Mouse (Mus musculus) forebrain, embryonic 10.5 days (tissue): Measurements from ENCODE around the gene Tas1r3. TPM values are rescaled to one million over a fixed set of nuclear protein-coding genes. Genes with fewer than 3 reads are reported as not detected.

Experiments used
- DNase-seq: peaks from one replicate; pipeline ENCODE4 v3.0.0-alpha.2; 2017; ENCODE audit warnings: low spot score; ENCODE audit errors: extremely low spot score
- H3K27ac ChIP-seq: fragments of 300-500 bp; sonication (generic); 2 replicates; pipeline ENCODE4 v1.5.1; 2016; ENCODE audit warnings: mild to moderate bottlenecking
- H3K27me3 ChIP-seq: fragments of 300-500 bp; sonication (generic); 2 replicates; pipeline ENCODE4 v1.6.1; 2016; ENCODE audit warnings: mild to moderate bottlenecking; ENCODE audit not compliant: poor library complexity, severe bottlenecking
- H3K36me3 ChIP-seq: fragments of 300-500 bp; sonication (generic); replicated peaks from 2 replicates; pipeline ENCODE4 v1.6.1; 2016; ENCODE audit warnings: mild to moderate bottlenecking, moderate library complexity
- H3K4me1 ChIP-seq: fragments of 300-500 bp; sonication (generic); 2 replicates; pipeline ENCODE4 v1.6.1; 2016
- H3K4me3 ChIP-seq: fragments of 300-500 bp; sonication (generic); 2 replicates; pipeline ENCODE4 v1.5.1; 2016; ENCODE audit warnings: mild to moderate bottlenecking, moderate library complexity
- H3K9me3 ChIP-seq: fragments of 300-500 bp; sonication (generic); 2 replicates; pipeline ENCODE4 v1.6.1; 2016; ENCODE audit warnings: mild to moderate bottlenecking, moderate library complexity
- WGBS: fragments of 180-500 bp; shearing (Covaris S2); methylation state at CpG from one replicate; pipeline ENCODE4 v1.1.7; 2016; 5-methylcytosine and 5-hydroxymethylcytosine counted together
- polyA plus RNA-seq: library from polyadenylated mRNA; unstranded; fragments of >200 nt; fragmentation: Nextera tagmentation; extraction: Ambion mirVana; gene quantifications from 2 replicates; pipeline ENCODE4 v1.2.1, GENCODE M21; 2016

The Tas1r3 gene
- polyA plus RNA-seq, 1 experiment from 2014 or later, result 0.12 TPM

DNA sequence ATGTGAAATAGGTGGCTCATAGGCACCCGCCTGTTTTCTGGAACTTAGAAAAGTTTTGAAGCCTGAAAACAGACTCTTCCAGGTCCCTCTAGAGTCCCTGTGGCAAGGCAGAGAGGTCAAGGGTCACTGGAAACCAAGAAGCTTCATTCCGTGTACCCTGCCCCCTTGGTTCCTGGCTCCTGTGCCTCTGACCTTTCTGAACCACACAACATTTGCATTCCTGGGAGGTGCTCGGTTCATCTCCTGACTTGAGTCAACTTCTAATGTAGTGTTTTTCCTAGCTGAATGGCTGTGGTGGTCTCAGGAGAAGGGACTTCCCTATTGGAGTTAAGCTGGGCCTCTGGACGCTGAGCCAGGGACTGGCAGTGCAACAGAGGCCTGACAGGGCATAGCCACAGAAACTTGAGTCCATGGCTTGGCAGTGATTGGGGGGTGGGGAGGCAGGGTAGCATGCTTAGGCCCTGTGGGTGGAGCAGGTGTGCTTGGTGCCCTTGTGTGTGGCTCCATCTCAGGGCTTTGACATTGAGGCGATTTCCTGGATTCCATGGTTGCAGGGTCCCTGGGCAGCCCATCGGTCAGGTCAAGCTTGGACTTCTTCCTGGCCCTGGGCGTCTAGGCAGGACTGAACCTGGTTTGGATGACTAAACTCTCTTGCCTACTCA, 14.6 kb downstream of the Tas1r3 start:
- peaks cover 40% of the 10 kb centered on the region for H3K4me1 ChIP-seq
- WGBS, result 58% methylated on average over 7 of the region's 7 CpGs
- DNase-seq, result no peak
- peak overlapping the region; percentile 88 for H3K4me3 ChIP-seq
- no peaks in the 10 kb centered on the region for H3K9me3 ChIP-seq
- H3K36me3 ChIP-seq, result peaks cover 30% of the 10 kb centered on the region
- peak overlapping the region; percentile 90 for H3K27ac ChIP-seq
- H3K27me3 ChIP-seq, result no peaks in the 10 kb centered on the region

DNA sequence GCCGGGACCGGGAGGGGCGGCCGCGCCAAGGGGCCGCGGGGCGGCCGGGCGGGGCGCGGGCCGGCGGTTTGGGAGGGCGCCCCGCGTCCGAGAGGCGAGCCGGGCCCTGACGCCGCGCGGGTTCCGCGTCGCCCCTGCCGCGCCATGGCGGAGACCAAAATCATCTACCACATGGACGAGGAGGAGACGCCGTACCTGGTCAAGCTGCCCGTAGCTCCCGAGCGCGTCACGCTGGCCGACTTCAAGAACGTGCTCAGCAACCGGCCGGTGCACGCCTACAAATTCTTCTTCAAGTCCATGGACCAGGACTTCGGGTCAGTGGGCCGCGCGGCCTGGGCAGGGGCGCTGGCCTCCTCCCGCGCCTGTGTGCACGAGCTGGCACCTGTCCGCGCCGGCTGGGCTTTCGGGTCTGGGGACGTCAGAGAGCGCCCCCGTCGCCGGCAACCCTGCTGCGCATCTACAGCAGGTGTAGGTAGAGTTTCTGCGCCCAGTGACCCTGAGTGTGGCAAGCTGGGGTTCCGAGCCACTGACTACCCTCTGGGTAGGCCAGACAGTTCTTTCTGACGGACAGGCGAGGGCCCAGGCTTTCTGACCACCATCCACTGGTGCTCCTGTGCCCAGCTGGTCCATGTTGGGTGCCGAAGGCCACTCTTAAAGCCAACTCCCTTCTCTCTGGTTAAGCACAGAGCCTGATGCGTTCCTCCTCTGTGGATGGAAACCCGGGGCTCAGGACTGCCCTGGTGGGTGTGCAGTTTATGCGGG, 15.4 kb downstream of the Tas1r3 start:
- peaks cover 40% of the 10 kb centered on the region for H3K4me1 ChIP-seq
- H3K4me3 ChIP-seq, result peak overlapping the region; percentile 88
- H3K36me3 ChIP-seq, result peaks cover 30% of the 10 kb centered on the region
- 2% methylated on average over 69 of the region's 69 CpGs for WGBS
- H3K27me3 ChIP-seq, result peaks cover 1% of the 10 kb centered on the region
- DNase-seq, result peak; percentile 63
- H3K9me3 ChIP-seq, result no peaks in the 10 kb centered on the region
- H3K27ac ChIP-seq, result peak overlapping the region; percentile 90

- H3K27me3 ChIP-seq, result peaks cover 9% of the 10 kb centered on the region
- peak; percentile 90 for DNase-seq
- H3K9me3 ChIP-seq, result no peaks in the 10 kb centered on the region
- 2% methylated on average over 65 of the region's 65 CpGs for WGBS
- H3K4me1 ChIP-seq, result peaks cover 40% of the 10 kb centered on the region
- peak within 1 kb of the TSS; percentile 88 for H3K4me3 ChIP-seq
- peaks cover 33% of the 10 kb centered on the region for H3K36me3 ChIP-seq
- H3K27ac ChIP-seq, result peak within 1 kb of the TSS; percentile 90
Measured at GRCm38 (mm10) chr4:155846871-155847578, 16.1 kb downstream of the Tas1r3 start, which contains the start of gene Dvl1. Dvl1 (plus strand) TSS chr4:155847402.

GRCm38 (mm10) chr4:155843231-155843630, 19.9 kb downstream of the Tas1r3 start:
- Histone ChIP-seq H3K27me3 (peaks cover 30% of the 10 kb centered on the region), H3K9me3 (no peaks in the 10 kb centered on the region), H3K27ac (no peak overlapping the region), H3K36me3 (peaks cover 24% of the 10 kb centered on the region), H3K4me1 (peaks cover 52% of the 10 kb centered on the region), H3K4me3 (no peak overlapping the region)
- 91% methylated on average over 5 of the region's 5 CpGs for WGBS
- no peak for DNase-seq

- no peak for DNase-seq
- Histone ChIP-seq H3K27ac (0 out of 2 replicates have a peak overlapping the region, but pooled peaks have one; percentile 73), H3K9me3 (no peaks in the 10 kb centered on the region; the same call in 1 of the 2 replicates), H3K4me1 (peaks cover 48% of the 10 kb centered on the region), H3K27me3 (peaks cover 30% of the 10 kb centered on the region), H3K4me3 (peak overlapping the region; percentile 56), H3K36me3 (peaks cover 24% of the 10 kb centered on the region)
- 35% methylated on average over 38 of the region's 38 CpGs for WGBS
Measured at GRCm38 (mm10) chr4:155841651-155842270, 21.4 kb downstream of the Tas1r3 start.

- H3K4me1 ChIP-seq, result peaks cover 42% of the 10 kb centered on the region
- DNase-seq, result peak; percentile 55
- peak overlapping the region; percentile 56 for H3K4me3 ChIP-seq
- under 1% methylated on average over 32 of the region's 32 CpGs for WGBS
- no peaks in the 10 kb centered on the region; the same call in 1 of the 2 replicates for H3K9me3 ChIP-seq
- peaks cover 30% of the 10 kb centered on the region for H3K27me3 ChIP-seq
- H3K27ac ChIP-seq, result peak overlapping the region; percentile 73
- peaks cover 24% of the 10 kb centered on the region for H3K36me3 ChIP-seq
Measured at GRCm38 (mm10) chr4:155841003-155841454, 22.1 kb downstream of the Tas1r3 start.

DNA sequence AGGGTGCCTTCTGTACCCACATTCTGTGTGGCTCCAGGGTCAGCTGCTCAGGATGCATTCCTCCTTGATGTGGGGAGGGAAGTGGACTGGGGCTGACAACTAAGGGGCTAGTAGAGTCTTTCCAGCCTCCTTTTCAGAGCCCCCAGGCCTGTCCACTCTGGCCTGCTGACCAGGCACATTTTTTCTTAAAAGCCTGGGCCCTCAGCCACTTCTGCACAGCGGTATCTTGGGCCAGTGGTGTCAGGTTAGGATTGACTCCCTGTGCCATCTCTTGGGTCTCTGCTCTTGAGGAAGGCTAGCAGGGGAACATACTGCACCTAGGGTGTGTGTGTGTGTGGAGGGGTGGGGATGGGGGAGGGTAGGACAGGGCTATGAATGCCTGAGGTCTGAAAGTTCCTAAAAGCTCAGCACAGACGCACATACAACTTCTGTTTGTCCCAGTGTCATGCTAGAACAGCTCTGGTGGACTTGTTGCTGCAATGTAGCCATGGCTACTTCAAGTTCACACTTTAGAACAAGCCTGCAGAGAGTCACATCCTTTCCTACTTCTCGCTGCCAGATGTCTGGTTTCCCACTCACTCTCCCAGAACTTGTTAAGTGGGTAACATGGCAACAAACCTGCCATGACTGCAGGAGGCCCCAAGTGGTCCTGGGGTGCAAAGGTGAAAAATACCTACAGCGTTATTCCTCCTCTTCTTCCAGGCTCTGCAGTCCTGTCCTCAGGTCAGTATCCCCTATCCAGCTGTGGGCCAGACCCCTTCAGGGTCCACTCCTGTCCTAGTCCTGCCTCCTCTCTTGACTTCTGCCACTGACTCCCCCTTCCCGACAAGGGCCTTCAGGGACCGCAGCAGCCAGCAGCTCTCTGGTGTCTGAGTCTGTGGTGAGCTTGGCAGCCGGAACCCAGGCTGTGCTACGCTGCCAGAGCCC, 22.8 kb downstream of the Tas1r3 start:
- Histone ChIP-seq H3K27ac (peak overlapping the region; percentile 85), H3K4me1 (peaks cover 42% of the 10 kb centered on the region), H3K4me3 (peak overlapping the region; percentile 56), H3K36me3 (peaks cover 24% of the 10 kb centered on the region), H3K27me3 (peaks cover 30% of the 10 kb centered on the region), H3K9me3 (no peaks in the 10 kb centered on the region; the same call in 1 of the 2 replicates)
- WGBS, result 7% methylated on average over 8 of the region's 8 CpGs
- no peak for DNase-seq

DNA sequence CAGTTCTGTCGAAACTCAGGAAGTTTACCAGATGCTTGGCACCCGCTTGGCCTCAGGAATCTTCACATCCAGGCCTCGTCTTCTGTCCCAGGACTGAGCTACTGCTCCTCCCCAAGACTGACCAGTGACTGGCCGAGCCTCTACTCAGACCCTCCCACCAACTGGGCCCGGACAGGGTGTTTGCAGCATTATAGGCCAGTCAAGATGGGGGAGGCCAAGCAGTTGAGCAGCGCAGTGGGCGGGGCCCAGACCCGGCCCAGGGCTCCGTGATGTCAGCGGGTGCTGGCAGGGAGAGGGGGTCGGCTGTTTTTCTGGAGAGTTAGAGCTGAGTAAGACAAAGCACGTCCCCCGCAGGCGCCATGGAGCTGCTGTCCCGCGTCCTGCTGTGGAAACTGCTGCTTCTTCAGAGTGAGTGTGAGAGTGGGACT, 23.7 kb downstream of the Tas1r3 start, which contains the start of gene Mxra8:
Gene Mxra8 (plus strand): TSS at position 198 of the 428 bp plus-strand sequence.
- peak; percentile 83 for DNase-seq
- Histone ChIP-seq H3K27me3 (peaks cover 30% of the 10 kb centered on the region), H3K27ac (peak within 1 kb of the TSS; percentile 85), H3K4me1 (peaks cover 42% of the 10 kb centered on the region), H3K9me3 (no peaks in the 10 kb centered on the region; the same call in 1 of the 2 replicates), H3K36me3 (peaks cover 24% of the 10 kb centered on the region), H3K4me3 (peak within 1 kb of the TSS; percentile 56)
- under 1% methylated on average over 16 of the region's 16 CpGs for WGBS

GRCm38 (mm10) chr4:155838187-155839153, 24.7 kb downstream of the Tas1r3 start:
- DNase-seq, result no peak
- Histone ChIP-seq H3K4me1 (peaks cover 50% of the 10 kb centered on the region), H3K9me3 (no peaks in the 10 kb centered on the region; the same call in 1 of the 2 replicates), H3K4me3 (no peak overlapping the region; the same call in 1 of the 2 replicates), H3K36me3 (peaks cover 27% of the 10 kb centered on the region), H3K27ac (peak overlapping the region; percentile 85; the same call in 1 of the 2 replicates), H3K27me3 (peaks cover 30% of the 10 kb centered on the region)
- WGBS, result 61% methylated on average over 8 of the region's 8 CpGs

- Histone ChIP-seq H3K36me3 (peaks cover 27% of the 10 kb centered on the region), H3K27ac (no peak overlapping the region), H3K4me1 (peaks cover 59% of the 10 kb centered on the region), H3K9me3 (no peaks in the 10 kb centered on the region; the same call in 1 of the 2 replicates), H3K27me3 (peaks cover 26% of the 10 kb centered on the region), H3K4me3 (no peak overlapping the region)
- no peak for DNase-seq
- WGBS, result 86% methylated on average over 11 of the region's 11 CpGs
Measured at GRCm38 (mm10) chr4:155837404-155838010, 25.7 kb downstream of the Tas1r3 start.
